Mouse (Mus musculus): ENCODE measurements at regions not wholly inside any gene's neighbourhood (a gene's known extent, or its start where the extent isn't known, plus 50 kb on each side); places are given as distances from the start of the nearest gene placed in this dataset.
"Not testable (repeated sequence)": the region's sequence is repeated elsewhere in the genome, so short reads cannot be mapped to it uniquely, and the experiment has no call there.

DNA sequence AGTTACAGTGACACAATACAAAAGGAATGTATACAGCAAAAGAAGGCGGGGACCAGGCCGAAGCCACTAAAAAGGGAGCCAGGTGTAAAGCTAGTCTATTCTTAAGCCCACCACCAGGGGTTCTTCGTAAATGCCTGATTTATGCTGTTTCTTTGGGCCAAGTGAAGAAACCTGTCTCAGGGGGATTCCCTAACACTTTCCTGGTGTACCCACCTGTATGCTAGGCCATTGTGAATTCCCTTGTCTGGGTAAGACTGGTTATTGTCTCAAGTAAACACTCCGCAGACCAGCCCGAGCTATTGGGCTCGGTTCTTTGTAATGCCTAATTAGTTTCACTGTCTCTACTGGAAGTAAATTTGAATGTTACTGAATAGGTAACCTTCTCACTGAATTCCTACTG is 722.3 kb upstream of the Impad1 start:
- not testable (repeated sequence) for H3K27me3 ChIP-seq (ENCODE audit: control insufficient read depth, insufficient read depth, low read length); H3K4me2 ChIP-seq (replicated peaks; ENCODE audit: low read depth, low read length); H3K4me3 ChIP-seq (ENCODE audit: low read depth, low read length); H3K9ac ChIP-seq (ENCODE audit: low read depth, low read length); DNase-seq (ENCODE audit: low spot score); H3K27ac ChIP-seq (ENCODE audit: low read depth, low read length); H3K4me1 ChIP-seq (replicated peaks; ENCODE audit: control insufficient read depth, insufficient read depth, low read length); H3K9me3 ChIP-seq (ENCODE audit: control insufficient read depth, low read length); ATAC-seq (ENCODE audit: low FRiP score); H3K36me3 ChIP-seq (ENCODE audit: control insufficient read depth, insufficient read depth, low read length)
- WGBS: 83% methylated on average over 6 of the region's 6 CpGs

DNA sequence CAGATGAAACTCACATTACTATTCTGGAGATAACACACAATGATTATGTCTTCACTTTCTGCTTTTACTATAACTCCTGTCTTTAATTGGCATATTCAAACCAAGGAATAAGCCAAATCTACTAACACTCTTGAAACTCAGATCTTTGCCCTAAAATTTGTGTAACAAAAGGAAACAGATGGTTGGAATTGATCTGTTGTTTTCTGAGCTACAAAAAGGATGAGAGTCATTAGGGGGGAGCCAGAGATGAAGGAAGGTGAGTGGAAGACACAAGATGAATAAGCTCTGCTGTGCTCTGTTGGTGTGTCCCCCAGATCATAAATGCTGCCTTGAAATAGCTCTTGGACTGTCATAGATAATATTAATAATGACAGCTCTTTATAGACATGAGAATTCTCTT is 718.6 kb upstream of the Impad1 start:
- ATAC-seq (ENCODE audit: low FRiP score) (no peak), DNase-seq (ENCODE audit: low spot score) (no peak)
- no peaks in the 10 kb centered on the region for H3K36me3 ChIP-seq (ENCODE audit: control insufficient read depth, insufficient read depth, low read length)
- no peak overlapping the region for H3K27ac ChIP-seq (ENCODE audit: low read depth, low read length)
- H3K4me1 ChIP-seq (replicated peaks; ENCODE audit: control insufficient read depth, insufficient read depth, low read length): no peaks in the 10 kb centered on the region
- no peak overlapping the region for H3K4me3 ChIP-seq (ENCODE audit: low read depth, low read length)
- no peak overlapping the region for H3K4me2 ChIP-seq (replicated peaks; ENCODE audit: low read depth, low read length)
- H3K9ac ChIP-seq (ENCODE audit: low read depth, low read length): no peak overlapping the region
- no peaks in the 10 kb centered on the region for H3K9me3 ChIP-seq (ENCODE audit: control insufficient read depth, low read length)
- no peaks in the 10 kb centered on the region for H3K27me3 ChIP-seq (ENCODE audit: control insufficient read depth, insufficient read depth, low read length)

DNA sequence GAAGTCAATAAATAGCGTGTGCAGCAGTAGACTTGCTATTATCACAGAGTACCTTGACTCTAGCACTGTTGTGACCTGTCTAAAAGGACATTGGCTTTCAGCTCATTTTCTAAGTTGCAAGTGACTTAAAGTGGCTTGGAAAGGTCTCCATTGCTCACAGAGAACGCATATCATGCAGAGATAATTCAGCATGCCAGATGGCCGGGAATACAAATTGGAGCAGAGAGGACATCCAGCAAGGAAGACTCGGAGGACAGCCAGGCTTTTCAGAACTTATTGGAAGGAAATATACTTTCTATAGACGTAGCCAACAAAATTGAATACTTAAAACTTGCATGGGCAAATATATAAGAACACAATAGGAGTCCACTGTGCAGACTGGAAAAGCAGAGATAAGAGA is 716.2 kb upstream of the Impad1 start:
- no peaks in the 10 kb centered on the region for H3K36me3 ChIP-seq (ENCODE audit: control insufficient read depth, insufficient read depth, low read length)
- ATAC-seq (ENCODE audit: low FRiP score): no peak
- no peaks in the 10 kb centered on the region for H3K27me3 ChIP-seq (ENCODE audit: control insufficient read depth, insufficient read depth, low read length)
- no peak overlapping the region for H3K27ac ChIP-seq (ENCODE audit: low read depth, low read length)
- no peak overlapping the region for H3K9ac ChIP-seq (ENCODE audit: low read depth, low read length)
- H3K4me2 ChIP-seq (replicated peaks; ENCODE audit: low read depth, low read length): no peak overlapping the region
- H3K4me3 ChIP-seq (ENCODE audit: low read depth, low read length): no peak overlapping the region
- no peaks in the 10 kb centered on the region for H3K4me1 ChIP-seq (replicated peaks; ENCODE audit: control insufficient read depth, insufficient read depth, low read length)
- WGBS: 85% methylated on average over 5 of the region's 5 CpGs
- no peaks in the 10 kb centered on the region for H3K9me3 ChIP-seq (ENCODE audit: control insufficient read depth, low read length)
- no peak for DNase-seq (ENCODE audit: low spot score)

DNA sequence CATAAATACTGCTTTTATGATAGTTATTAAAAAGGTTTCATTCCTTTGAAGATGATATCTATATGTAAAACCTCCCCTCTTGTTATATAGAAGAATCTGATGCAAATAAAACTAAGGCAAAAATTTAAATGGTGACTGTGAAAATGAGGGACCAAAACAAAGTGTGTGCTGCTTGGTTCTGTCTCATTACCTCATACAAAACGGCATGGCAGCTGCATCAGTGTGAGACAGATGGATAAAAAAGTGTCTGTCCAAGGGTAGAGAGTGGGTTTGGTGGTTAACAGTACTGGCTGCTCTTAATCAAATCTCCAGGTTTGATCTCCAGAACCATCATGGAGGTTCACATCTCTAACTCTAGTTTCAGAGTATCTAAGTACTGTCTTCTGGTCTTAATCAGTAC is 701.9 kb upstream of the Impad1 start:
- Histone ChIP-seq H3K4me3 (ENCODE audit: low read depth, low read length) (no peak overlapping the region), H3K27ac (ENCODE audit: low read depth, low read length) (no peak overlapping the region), H3K4me2 (replicated peaks; ENCODE audit: low read depth, low read length) (no peak overlapping the region), H3K4me1 (replicated peaks; ENCODE audit: control insufficient read depth, insufficient read depth, low read length) (no peaks in the 10 kb centered on the region), H3K9ac (ENCODE audit: low read depth, low read length) (no peak overlapping the region), H3K9me3 (ENCODE audit: control insufficient read depth, low read length) (no peaks in the 10 kb centered on the region), H3K36me3 (ENCODE audit: control insufficient read depth, insufficient read depth, low read length) (no peaks in the 10 kb centered on the region), H3K27me3 (ENCODE audit: control insufficient read depth, insufficient read depth, low read length) (no peaks in the 10 kb centered on the region)
- no peak for ATAC-seq (ENCODE audit: low FRiP score)
- 91% methylated on average over 1 of the region's 1 CpGs for WGBS
- no peak for DNase-seq (ENCODE audit: low spot score)

DNA sequence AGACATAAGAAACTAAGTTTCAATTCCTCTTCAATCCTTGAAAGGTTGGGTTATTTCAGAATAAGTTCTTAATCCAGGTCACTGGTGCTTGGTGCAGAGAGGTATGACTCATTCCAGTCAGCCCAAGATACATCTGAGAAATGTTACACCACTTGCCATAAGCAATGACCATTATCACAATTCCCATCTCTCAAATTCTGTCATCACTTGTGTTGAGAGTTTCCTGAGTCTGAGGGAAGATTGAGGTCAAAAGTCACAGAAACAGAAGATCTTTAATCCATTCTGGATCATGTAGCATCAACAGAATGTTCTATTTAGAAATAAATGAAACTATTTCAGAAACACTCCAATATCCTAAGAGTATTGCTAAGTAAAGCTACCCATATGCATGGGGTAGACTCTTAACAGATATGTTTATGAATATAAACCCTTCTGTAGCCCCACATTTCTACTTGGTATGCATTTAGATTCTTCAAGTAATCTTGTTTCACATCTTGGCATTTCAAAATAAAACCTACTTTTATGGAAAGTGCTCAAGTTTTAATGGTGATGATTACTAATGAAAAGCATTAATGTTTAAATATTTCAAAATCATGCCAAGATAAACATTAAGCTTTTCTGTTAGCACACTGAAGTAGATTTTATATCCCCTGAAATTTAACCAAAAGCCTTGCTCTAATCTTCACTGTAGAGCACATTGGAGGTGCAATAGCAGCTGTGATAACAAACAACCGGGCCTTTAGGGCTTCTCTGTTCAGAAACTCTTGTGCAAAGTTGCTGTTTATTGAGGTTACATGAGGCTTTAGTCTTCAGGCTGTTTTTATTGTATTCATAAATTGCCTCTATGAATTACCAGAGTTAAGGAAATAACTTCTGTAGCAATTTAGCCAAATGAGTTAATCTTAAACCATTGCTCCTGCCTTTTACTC is 701.2 kb upstream of the Impad1 start:
- 81% methylated on average over 1 of the region's 1 CpGs for WGBS
- no peak overlapping the region for H3K4me2 ChIP-seq (replicated peaks; ENCODE audit: low read depth, low read length)
- H3K9me3 ChIP-seq (ENCODE audit: control insufficient read depth, low read length): no peaks in the 10 kb centered on the region
- no peak overlapping the region for H3K9ac ChIP-seq (ENCODE audit: low read depth, low read length)
- ATAC-seq (ENCODE audit: low FRiP score) (no peak), DNase-seq (ENCODE audit: low spot score) (no peak)
- no peaks in the 10 kb centered on the region for H3K27me3 ChIP-seq (ENCODE audit: control insufficient read depth, insufficient read depth, low read length)
- H3K4me3 ChIP-seq (ENCODE audit: low read depth, low read length): no peak overlapping the region
- H3K27ac ChIP-seq (ENCODE audit: low read depth, low read length): no peak overlapping the region
- H3K4me1 ChIP-seq (replicated peaks; ENCODE audit: control insufficient read depth, insufficient read depth, low read length): no peaks in the 10 kb centered on the region
- no peaks in the 10 kb centered on the region for H3K36me3 ChIP-seq (ENCODE audit: control insufficient read depth, insufficient read depth, low read length)

DNA sequence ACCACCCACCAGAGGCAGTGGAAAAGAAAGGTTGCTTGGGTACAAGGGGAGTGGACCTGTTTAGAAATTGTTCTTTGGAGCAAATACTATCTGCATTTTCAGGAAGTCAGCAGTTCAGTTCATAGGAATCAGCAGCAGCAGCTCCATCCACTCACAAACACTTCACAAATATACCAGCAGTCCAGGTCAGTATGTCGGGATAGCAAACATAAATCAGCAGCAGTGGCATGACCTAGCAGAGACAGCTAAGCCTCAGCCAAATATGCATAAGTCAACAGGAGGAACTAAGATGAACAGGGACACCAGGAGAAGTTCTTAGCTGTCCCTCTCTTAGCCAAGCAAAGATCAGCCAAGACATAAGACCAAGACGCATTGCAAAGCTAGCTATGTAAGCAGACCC is 693.6 kb upstream of the Impad1 start:
- Histone ChIP-seq H3K9ac (ENCODE audit: low read depth, low read length) (no peak overlapping the region), H3K4me2 (replicated peaks; ENCODE audit: low read depth, low read length) (no peak overlapping the region), H3K27me3 (ENCODE audit: control insufficient read depth, insufficient read depth, low read length) (no peaks in the 10 kb centered on the region), H3K9me3 (ENCODE audit: control insufficient read depth, low read length) (no peaks in the 10 kb centered on the region), H3K36me3 (ENCODE audit: control insufficient read depth, insufficient read depth, low read length) (no peaks in the 10 kb centered on the region), H3K27ac (ENCODE audit: low read depth, low read length) (no peak overlapping the region), H3K4me1 (replicated peaks; ENCODE audit: control insufficient read depth, insufficient read depth, low read length) (no peaks in the 10 kb centered on the region), H3K4me3 (ENCODE audit: low read depth, low read length) (no peak overlapping the region)
- DNase-seq (ENCODE audit: low spot score): no peak
- ATAC-seq (ENCODE audit: low FRiP score): no peak
- 87% methylated on average over 2 of the region's 2 CpGs for WGBS

DNA sequence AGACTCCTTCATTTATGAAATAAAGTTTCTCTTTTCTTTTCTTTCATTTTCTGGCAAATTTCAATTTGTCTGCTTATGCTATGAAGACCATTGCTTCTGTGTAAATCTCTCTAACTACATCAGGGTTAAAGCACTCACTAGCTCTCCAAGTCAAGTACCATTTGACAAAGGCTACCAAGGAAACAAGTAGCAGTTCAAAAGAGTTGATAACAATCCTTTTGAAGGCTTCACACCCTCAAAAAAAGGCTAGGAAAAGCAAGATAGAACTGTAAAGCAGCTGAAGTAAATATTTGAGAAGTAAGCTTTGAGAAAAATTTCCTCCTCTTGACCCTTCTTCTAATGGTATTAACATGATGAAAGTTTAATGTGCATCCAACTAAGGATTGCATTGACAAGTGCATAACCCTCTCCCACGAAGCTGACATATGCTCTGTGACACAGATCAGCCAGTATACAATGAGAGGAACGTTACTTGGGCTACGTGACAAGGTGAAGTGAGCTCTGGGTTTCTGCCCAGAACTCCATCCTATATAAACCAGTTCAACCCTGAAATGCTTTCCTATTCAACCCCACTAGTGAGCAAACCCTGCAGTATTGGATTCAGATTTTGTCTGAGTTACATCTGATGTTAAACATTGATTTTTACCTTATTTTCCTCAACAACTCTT is 678.9 kb upstream of the Impad1 start:
- Histone ChIP-seq H3K9ac (ENCODE audit: low read depth, low read length) (no peak overlapping the region), H3K9me3 (ENCODE audit: control insufficient read depth, low read length) (no peaks in the 10 kb centered on the region), H3K4me3 (ENCODE audit: low read depth, low read length) (no peak overlapping the region), H3K27ac (ENCODE audit: low read depth, low read length) (no peak overlapping the region), H3K36me3 (ENCODE audit: control insufficient read depth, insufficient read depth, low read length) (no peaks in the 10 kb centered on the region), H3K4me1 (replicated peaks; ENCODE audit: control insufficient read depth, insufficient read depth, low read length) (no peaks in the 10 kb centered on the region), H3K4me2 (replicated peaks; ENCODE audit: low read depth, low read length) (no peak overlapping the region), H3K27me3 (ENCODE audit: control insufficient read depth, insufficient read depth, low read length) (no peaks in the 10 kb centered on the region)
- DNase-seq (ENCODE audit: low spot score) (no peak), ATAC-seq (ENCODE audit: low FRiP score) (no peak)
- WGBS: 62% methylated on average over 3 of the region's 3 CpGs

DNA sequence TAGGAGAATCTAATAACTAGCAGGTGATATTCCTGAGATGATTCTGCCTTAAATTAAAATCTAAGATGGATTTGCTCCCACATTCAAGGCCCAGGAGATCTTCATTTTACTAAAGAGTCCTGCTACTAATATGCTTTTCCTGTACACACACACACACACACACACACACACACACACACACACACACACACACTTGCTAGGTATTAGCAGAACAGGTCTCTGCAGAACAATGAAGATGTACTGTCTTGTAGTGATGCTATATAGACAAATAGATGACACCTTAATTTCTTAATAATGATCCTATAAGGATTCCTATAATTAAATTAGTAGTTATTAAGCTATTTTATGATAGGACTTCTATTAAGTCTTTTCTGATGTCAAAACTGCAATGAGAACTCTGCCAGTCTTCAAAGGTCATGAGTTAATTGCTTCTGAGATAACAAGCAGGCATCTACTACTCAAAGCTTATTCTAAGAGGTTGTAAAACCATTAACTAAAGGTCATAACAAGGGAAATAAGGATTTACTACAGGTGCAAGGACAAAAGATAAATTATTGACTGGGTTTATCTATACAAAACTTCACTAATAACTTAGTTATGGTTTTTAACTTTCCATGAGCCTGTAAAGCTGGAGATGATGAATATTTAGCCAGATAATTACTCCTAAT is 666.0 kb upstream of the Impad1 start:
- H3K27me3 ChIP-seq (ENCODE audit: control insufficient read depth, insufficient read depth, low read length): no peaks in the 10 kb centered on the region
- H3K4me2 ChIP-seq (replicated peaks; ENCODE audit: low read depth, low read length): no peak overlapping the region

More for the DNA sequence above, 666.0 kb upstream of the Impad1 start:
- Histone ChIP-seq H3K9me3 (ENCODE audit: control insufficient read depth, low read length) (no peaks in the 10 kb centered on the region), H3K9ac (ENCODE audit: low read depth, low read length) (no peak overlapping the region), H3K36me3 (ENCODE audit: control insufficient read depth, insufficient read depth, low read length) (no peaks in the 10 kb centered on the region), H3K27ac (ENCODE audit: low read depth, low read length) (no peak overlapping the region), H3K4me3 (ENCODE audit: low read depth, low read length) (no peak overlapping the region), H3K4me1 (replicated peaks; ENCODE audit: control insufficient read depth, insufficient read depth, low read length) (no peaks in the 10 kb centered on the region)
- ATAC-seq (ENCODE audit: low FRiP score): no peak
- no peak for DNase-seq (ENCODE audit: low spot score)
